8 mouse cellular contexts compared by ENCODE assay signal in genomic region chr8:94916960-94917324, GRCm38 (mm10). TPM values are rescaled to one million over a fixed set of nuclear protein-coding genes. Genes with fewer than 3 reads are reported as not detected.
DNase-seq lines count a peak whose midpoint lies in the region; ATAC-seq and TF ChIP-seq lines count a peak whose summit lies in the region.

No protein-coding gene starts in this region.

- H3K27ac ChIP-seq in heart, embryonic 15.5 days: peak overlapping the region; percentile 52; the same call in 1 of the 2 replicates
- H3K27ac ChIP-seq in hindbrain, embryonic 10.5 days: peak overlapping the region; percentile 96
- H3K27ac ChIP-seq in midbrain, embryonic 11.5 days (ENCODE audit: low read depth, low read length): no peak overlapping the region

- H3K9ac ChIP-seq in heart, embryonic 15.5 days: peak overlapping the region; percentile 60
- H3K9ac ChIP-seq in midbrain, embryonic 11.5 days (ENCODE audit: low read length): peak overlapping the region; percentile 59

- intact Hi-C loops in heart, postnatal 25 days (cut with DNase I): no loop called here

- H3K36me3 ChIP-seq in heart, embryonic 15.5 days: no peaks in the 10 kb centered on the region; the same call in 1 of the 2 replicates
- peaks cover 38% of the 10 kb centered on the region for H3K36me3 ChIP-seq in G1E (replicated peaks)
- peaks cover under 1% of the 10 kb centered on the region; the same call in 1 of the 2 replicates for H3K36me3 ChIP-seq in hindbrain, embryonic 10.5 days
- H3K36me3 ChIP-seq in midbrain, embryonic 11.5 days (ENCODE audit: control insufficient read depth, insufficient read depth, low read length): no peaks in the 10 kb centered on the region

- DNase-seq in heart, postnatal 25 days (ENCODE audit: low spot score): no peak
- DNase-seq in G1E (ENCODE audit: low spot score): no peak
- no peak for DNase-seq in hindbrain, embryonic 10.5 days (ENCODE audit: low spot score)
- no peak for DNase-seq in midbrain, embryonic 11.5 days (ENCODE audit: low spot score, missing footprints)
- no peak for DNase-seq in thymus, postnatal 25 days
- DNase-seq in urinary bladder, postnatal 25 days (ENCODE audit: low spot score): no peak
- no peak for DNase-seq in cerebellum, adult 8-10 months

- TF ChIP-seq CTCF in G1E (IDR thresholded peaks at IDR 0.05; ENCODE audit: low read depth, low read length): no peak

- H3K4me1 ChIP-seq in heart, embryonic 15.5 days (replicated peaks): peaks cover 53% of the 10 kb centered on the region
- H3K4me1 ChIP-seq in G1E (ENCODE audit: insufficient read depth, low read depth, low read length): peaks cover 74% of the 10 kb centered on the region
- peaks cover 60% of the 10 kb centered on the region for H3K4me1 ChIP-seq in hindbrain, embryonic 10.5 days (replicated peaks)
- peaks cover 19% of the 10 kb centered on the region for H3K4me1 ChIP-seq in midbrain, embryonic 11.5 days (ENCODE audit: control insufficient read depth, insufficient read depth, low read length)

- 2% methylated on average over 10 of the region's 10 CpGs for WGBS in heart, embryonic 15.5 days
- WGBS in hindbrain, embryonic 10.5 days: 8% methylated on average over 10 of the region's 10 CpGs
- WGBS in midbrain, embryonic 11.5 days: 10% methylated on average over 10 of the region's 10 CpGs

- peak overlapping the region; percentile 79 for H3K4me3 ChIP-seq in heart, embryonic 15.5 days
- H3K4me3 ChIP-seq in G1E (ENCODE audit: low read depth, low read length): peak overlapping the region; percentile 79
- peak overlapping the region; percentile 82 for H3K4me3 ChIP-seq in hindbrain, embryonic 10.5 days
- H3K4me3 ChIP-seq in midbrain, embryonic 11.5 days (ENCODE audit: low read depth, low read length): peak overlapping the region; percentile 67

- H3K27me3 ChIP-seq in heart, embryonic 15.5 days: no peaks in the 10 kb centered on the region
- H3K27me3 ChIP-seq in G1E (ENCODE audit: insufficient read depth, low read length): no peaks in the 10 kb centered on the region
- H3K27me3 ChIP-seq in hindbrain, embryonic 10.5 days (ENCODE audit: insufficient read depth, poor library complexity, severe bottlenecking): peaks cover 67% of the 10 kb centered on the region
- peaks cover 29% of the 10 kb centered on the region for H3K27me3 ChIP-seq in midbrain, embryonic 11.5 days (ENCODE audit: control insufficient read depth, insufficient read depth, low read length)

- H3K9me3 ChIP-seq in heart, embryonic 15.5 days (replicated peaks): no peaks in the 10 kb centered on the region
- peaks cover 10% of the 10 kb centered on the region for H3K9me3 ChIP-seq in G1E (replicated peaks)
- H3K9me3 ChIP-seq in hindbrain, embryonic 10.5 days: no peaks in the 10 kb centered on the region
- no peaks in the 10 kb centered on the region for H3K9me3 ChIP-seq in midbrain, embryonic 11.5 days (ENCODE audit: control insufficient read depth, low read length)

- H3K4me2 ChIP-seq in heart, embryonic 15.5 days: peak overlapping the region; percentile 93
- peak overlapping the region; percentile 81 for H3K4me2 ChIP-seq in midbrain, embryonic 11.5 days

- ATAC-seq in heart, embryonic 15.5 days (replicated peaks; ENCODE audit: insufficient number of reproducible peaks, insufficient read depth, low FRiP score, low read depth): no peak
- ATAC-seq in G1E (ENCODE audit: extremely low read depth, insufficient number of reproducible peaks, low FRiP score, poor library complexity, severe bottlenecking): no peak
- no peak for ATAC-seq in midbrain, embryonic 11.5 days (ENCODE audit: low FRiP score)

RNA-seq across cellular contexts. Expression of gene Ccdc102a, which starts 1.0 kb away (rescaled TPM):
- 18.6 and 25.1 TPM in 2 replicates for polyA plus RNA-seq in heart, embryonic 15.5 days (2015; fragmentation: Nextera tagmentation; extraction: Ambion mirVana)
- 1 to 10 TPM; 6.3 to 7.2 TPM for total RNA-seq in heart, postnatal 25 days (2021)
- total RNA-seq in G1E (2014; fragmentation: Nextera tagmentation): 5.5 and 7.7 TPM in 2 replicates
- total RNA-seq in G1E (2017): 3.3 and 4.5 TPM in 2 replicates
- 20.5 and 26.3 TPM in 2 replicates for polyA plus RNA-seq in G1E (2012)
- polyA plus RNA-seq in hindbrain, embryonic 10.5 days (2016; fragmentation: Nextera tagmentation; extraction: Ambion mirVana): 15.7 and 17.5 TPM in 2 replicates
- polyA plus RNA-seq in midbrain, embryonic 11.5 days (2014; fragmentation: Nextera tagmentation; extraction: Ambion mirVana): 13.5 and 15.9 TPM in 2 replicates

RNA-seq across cellular contexts. Expression of gene Adgrg5, which starts 6.6 kb away (rescaled TPM):
- polyA plus RNA-seq in heart, embryonic 15.5 days (2015; fragmentation: Nextera tagmentation; extraction: Ambion mirVana): 0.25 and 1.2 TPM in 2 replicates
- under 1 TPM; 0.29 to 0.34 TPM for total RNA-seq in heart, postnatal 25 days (2021)
- 3.2 and 6.4 TPM in 2 replicates for total RNA-seq in G1E (2014; fragmentation: Nextera tagmentation)
- 0.76 and 0.87 TPM in 2 replicates for total RNA-seq in G1E (2017)
- 1.9 and 2.9 TPM in 2 replicates for polyA plus RNA-seq in G1E (2012)
- 0.22 and 0.68 TPM in 2 replicates for polyA plus RNA-seq in hindbrain, embryonic 10.5 days (2016; fragmentation: Nextera tagmentation; extraction: Ambion mirVana)
- 0.36 and 0.40 TPM in 2 replicates for polyA plus RNA-seq in midbrain, embryonic 11.5 days (2014; fragmentation: Nextera tagmentation; extraction: Ambion mirVana)

RNA-seq across cellular contexts. Expression of gene Dok4, which starts 40.8 kb away (rescaled TPM):
- 22.9 and 31.6 TPM in 2 replicates for polyA plus RNA-seq in heart, embryonic 15.5 days (2015; fragmentation: Nextera tagmentation; extraction: Ambion mirVana)
- 10 to 100 TPM; 17.5 to 21.4 TPM for total RNA-seq in heart, postnatal 25 days (2021)
- total RNA-seq in G1E (2014; fragmentation: Nextera tagmentation): 0.53 and 3.7 TPM in 2 replicates
- 0.93 and 1.2 TPM in 2 replicates for total RNA-seq in G1E (2017)
- 0.51 and 0.72 TPM in 2 replicates for polyA plus RNA-seq in G1E (2012)
- polyA plus RNA-seq in hindbrain, embryonic 10.5 days (2016; fragmentation: Nextera tagmentation; extraction: Ambion mirVana): 14.6 and 16.9 TPM in 2 replicates
- 12.0 and 12.9 TPM in 2 replicates for polyA plus RNA-seq in midbrain, embryonic 11.5 days (2014; fragmentation: Nextera tagmentation; extraction: Ambion mirVana)

RNA-seq across cellular contexts. Expression of gene Adgrg1, which starts 57.6 kb away (rescaled TPM):
- polyA plus RNA-seq in heart, embryonic 15.5 days (2015; fragmentation: Nextera tagmentation; extraction: Ambion mirVana): 4.6 and 21.3 TPM in 2 replicates
- total RNA-seq in heart, postnatal 25 days (2021): 10 to 100 TPM; 38.6 to 48.7 TPM
- total RNA-seq in G1E (2014; fragmentation: Nextera tagmentation): 339 and 345 TPM in 2 replicates
- total RNA-seq in G1E (2017): 54.0 and 57.7 TPM in 2 replicates
- 211 and 229 TPM in 2 replicates for polyA plus RNA-seq in G1E (2012)
- 101 and 186 TPM in 2 replicates for polyA plus RNA-seq in hindbrain, embryonic 10.5 days (2016; fragmentation: Nextera tagmentation; extraction: Ambion mirVana)
- polyA plus RNA-seq in midbrain, embryonic 11.5 days (2014; fragmentation: Nextera tagmentation; extraction: Ambion mirVana): 153 and 157 TPM in 2 replicates

RNA-seq across cellular contexts. Expression of gene Polr2c, which starts 59.7 kb away (rescaled TPM):
- polyA plus RNA-seq in heart, embryonic 15.5 days (2015; fragmentation: Nextera tagmentation; extraction: Ambion mirVana): 107 and 122 TPM in 2 replicates
- 10 to 100 TPM; 57.5 to 64.3 TPM for total RNA-seq in heart, postnatal 25 days (2021)
- total RNA-seq in G1E (2014; fragmentation: Nextera tagmentation): 92.6 and 95.8 TPM in 2 replicates
- 65.5 and 66.1 TPM in 2 replicates for total RNA-seq in G1E (2017)
- 18.5 and 33.8 TPM in 2 replicates for polyA plus RNA-seq in G1E (2012)
- polyA plus RNA-seq in hindbrain, embryonic 10.5 days (2016; fragmentation: Nextera tagmentation; extraction: Ambion mirVana): 154 and 169 TPM in 2 replicates
- 160 and 169 TPM in 2 replicates for polyA plus RNA-seq in midbrain, embryonic 11.5 days (2014; fragmentation: Nextera tagmentation; extraction: Ambion mirVana)
